Mouse (Mus musculus) liver, embryonic 16.5 days (tissue): ENCODE measurements around the gene Hnrnph2. TPM values are rescaled to one million over a fixed set of nuclear protein-coding genes. Genes with fewer than 3 reads are reported as not detected.

Source experiments
- ATAC-seq: fragments of 200-750 bp; cut with Nextera tagmentation; 2 replicates; pipeline ENCODE4 v1.8.0; 2017; ENCODE audit warnings: low read depth, mild to moderate bottlenecking, moderate number of reproducible peaks, moderate library complexity
- H3K27ac ChIP-seq: fragments of 300-500 bp; sonication (generic); 2 replicates; pipeline ENCODE4 v1.5.1; 2014; ENCODE audit warnings: mild to moderate bottlenecking, low read length
- H3K27me3 ChIP-seq: fragments of 300-500 bp; sonication (generic); 2 replicates; pipeline ENCODE4 v1.6.1; 2014; ENCODE audit warnings: low read depth, low read length, mixed read lengths; ENCODE audit not compliant: control insufficient read depth, insufficient read depth
- H3K36me3 ChIP-seq: fragments of 300-500 bp; sonication (generic); 2 replicates; pipeline ENCODE4 v1.6.1; 2014; ENCODE audit warnings: mild to moderate bottlenecking; ENCODE audit not compliant: control insufficient read depth, insufficient read depth
- H3K4me1 ChIP-seq: fragments of 300-500 bp; sonication (generic); 2 replicates; pipeline ENCODE4 v1.6.1; 2014; ENCODE audit warnings: low read depth, low read length, mixed read lengths; ENCODE audit not compliant: control insufficient read depth
- H3K4me2 ChIP-seq: fragments of 300-500 bp; sonication (generic); 2 replicates; pipeline ENCODE4 v1.6.1; 2014; ENCODE audit warnings: low read depth, low read length, mixed read lengths
- H3K4me3 ChIP-seq: fragments of 300-500 bp; sonication (generic); 2 replicates; pipeline ENCODE4 v1.5.1; 2014; ENCODE audit warnings: low read depth, mild to moderate bottlenecking, low read length
- H3K9ac ChIP-seq: fragments of 300-500 bp; sonication (generic); 2 replicates; pipeline ENCODE4 v1.6.1; 2014; ENCODE audit warnings: low read depth, low read length
- H3K9me3 ChIP-seq: fragments of 300-500 bp; sonication (generic); replicated peaks from 2 replicates; pipeline ENCODE4 v1.6.1; 2016; ENCODE audit warnings: low read length; ENCODE audit not compliant: control insufficient read depth
- WGBS: fragments of 180-500 bp; shearing (Covaris S2); extraction: QIAGEN DNeasy Blood & Tissue Kit; methylation state at CpG from one replicate; pipeline ENCODE4 v1.1.7; 2014; ENCODE audit not compliant: insufficient replicate concordance; 5-methylcytosine and 5-hydroxymethylcytosine counted together
- polyA plus RNA-seq: library from polyadenylated mRNA; unstranded; fragments of >200 nt; fragmentation: Nextera tagmentation; extraction: Ambion mirVana; gene quantifications from 2 replicates; pipeline ENCODE4 v1.2.1, GENCODE M21; 2015

Hnrnph2 gene
- 66.4 and 79.1 TPM in 2 replicates for polyA plus RNA-seq

DNA sequence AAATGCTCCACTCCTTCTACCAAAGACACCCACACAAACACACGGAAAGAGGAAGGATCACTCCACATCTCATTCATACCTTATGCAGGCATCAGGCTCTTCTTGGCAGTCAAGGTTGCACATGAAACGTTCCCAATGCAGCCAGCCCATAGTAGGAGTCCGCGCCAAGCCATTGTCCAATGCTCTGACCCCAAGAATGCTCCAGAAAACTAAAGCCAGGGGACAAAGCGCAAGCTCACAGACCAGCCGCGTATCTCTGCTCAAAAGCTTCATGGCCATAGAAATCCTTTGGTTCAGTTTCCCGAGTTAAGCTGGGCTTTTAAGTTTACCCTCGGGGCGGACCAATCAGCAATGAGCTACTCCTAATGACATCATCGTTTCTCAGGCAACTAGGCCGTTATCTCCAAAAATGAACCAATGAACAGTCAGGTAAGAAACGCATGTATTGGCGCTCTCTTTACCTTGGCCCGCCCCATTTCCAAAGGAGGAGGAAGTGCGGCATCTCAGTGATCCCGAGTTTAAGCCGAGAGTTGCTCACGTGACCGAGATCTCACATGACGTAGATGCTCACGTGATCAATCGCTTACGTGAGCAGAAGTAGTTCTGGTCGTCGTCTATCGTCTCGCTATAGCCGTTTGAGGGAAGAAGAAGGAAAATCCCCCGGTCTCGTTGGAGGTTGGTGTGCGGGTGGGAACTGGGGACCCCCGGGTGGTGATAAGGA lies at the start of gene Hnrnph2, which contains the start of gene Gla:
Gene Hnrnph2, plus strand, starts transcription at position 521 of the 721 bp plus-strand sequence.
Gene Gla, minus strand, starts transcription at position 467 of the 721 bp plus-strand sequence.
- Histone ChIP-seq H3K36me3 (no peaks in the 10 kb centered on the region), H3K9me3 (no peaks in the 10 kb centered on the region), H3K27ac (peak within 1 kb of the TSS; percentile 90), H3K27me3 (no peaks in the 10 kb centered on the region), H3K4me2 (peak within 1 kb of the TSS; percentile 83), H3K4me1 (peaks cover 2% of the 10 kb centered on the region; the same call in 1 of the 2 replicates), H3K9ac (peak within 1 kb of the TSS; percentile 76), H3K4me3 (peak within 1 kb of the TSS; percentile 74)
- peak; percentile 99 for ATAC-seq
- WGBS: 20% methylated on average over 32 of the region's 33 CpGs

DNA sequence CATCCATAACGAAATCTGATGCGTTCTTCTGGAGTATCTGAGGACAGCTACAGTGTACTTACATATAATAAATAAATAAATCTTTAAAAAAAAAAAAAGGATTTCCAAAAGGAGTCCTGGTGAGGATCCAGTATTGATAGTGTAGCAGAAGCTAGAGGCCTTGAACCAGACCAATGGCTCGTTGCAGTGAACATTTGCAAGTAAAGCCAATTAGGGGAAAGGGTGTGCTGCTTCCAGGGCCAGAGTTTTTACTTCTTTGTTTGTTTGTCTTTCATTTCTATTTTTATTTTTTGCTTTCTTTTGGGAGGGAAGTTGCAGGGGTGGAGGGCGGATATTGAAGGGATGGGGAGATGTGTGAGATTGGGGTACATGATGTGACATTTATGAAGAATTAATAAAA lies 47.7 kb upstream of the Hnrnph2 start:
- 76% methylated on average over 4 of the region's 4 CpGs for WGBS
- ATAC-seq: no peak
- no peaks in the 10 kb centered on the region for H3K4me1 ChIP-seq
- H3K27ac ChIP-seq: no peak overlapping the region
- H3K4me3 ChIP-seq: no peak overlapping the region
- H3K9me3 ChIP-seq: no peaks in the 10 kb centered on the region
- no peak overlapping the region for H3K9ac ChIP-seq
- no peaks in the 10 kb centered on the region for H3K27me3 ChIP-seq
- no peak overlapping the region for H3K4me2 ChIP-seq
- H3K36me3 ChIP-seq: no peaks in the 10 kb centered on the region

DNA sequence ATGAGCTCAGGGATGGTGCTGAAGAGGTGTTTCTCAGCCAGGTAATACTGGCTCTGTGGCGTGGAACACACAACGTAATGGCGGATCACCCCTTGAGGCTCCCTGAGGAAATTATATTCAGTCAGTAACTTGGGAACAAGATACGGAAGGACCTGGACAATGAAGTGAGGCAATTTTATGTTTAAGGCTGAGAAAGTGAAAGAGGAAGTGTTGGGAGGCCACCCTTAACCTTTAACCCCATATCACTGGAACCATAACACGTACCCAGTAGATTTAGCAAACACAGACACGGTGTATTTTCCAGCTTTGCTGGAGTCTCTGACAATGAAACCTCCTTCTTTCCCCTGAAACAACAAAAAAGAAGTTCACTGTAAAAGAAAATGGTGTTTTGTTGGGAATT lies 46.6 kb upstream of the Hnrnph2 start:
- Histone ChIP-seq H3K27ac (no peak overlapping the region), H3K36me3 (no peaks in the 10 kb centered on the region), H3K4me1 (no peaks in the 10 kb centered on the region), H3K4me2 (no peak overlapping the region), H3K4me3 (no peak overlapping the region), H3K9ac (no peak overlapping the region), H3K9me3 (no peaks in the 10 kb centered on the region), H3K27me3 (no peaks in the 10 kb centered on the region)
- no peak for ATAC-seq
- WGBS: 58% methylated on average over 6 of the region's 6 CpGs

DNA sequence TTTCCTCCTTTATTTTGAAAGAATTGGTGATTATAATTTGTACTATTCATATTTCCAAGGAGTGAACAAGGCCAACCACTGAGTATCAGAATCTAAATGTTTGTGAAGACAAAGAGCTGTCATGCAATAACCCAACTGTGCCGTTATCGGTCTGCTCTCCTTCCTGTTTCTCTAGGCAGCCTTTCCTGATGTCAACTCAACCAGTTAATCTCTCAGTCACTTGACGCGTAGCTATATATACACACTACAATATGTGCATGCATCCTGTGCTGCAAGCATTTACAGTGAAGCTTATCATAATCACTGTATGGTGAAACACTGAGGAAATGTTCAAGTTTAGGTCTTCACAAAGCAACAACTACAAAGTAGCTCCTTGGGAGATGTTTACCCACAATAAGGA lies 36.7 kb upstream of the Hnrnph2 start:
- Histone ChIP-seq H3K9ac (no peak overlapping the region), H3K27me3 (no peaks in the 10 kb centered on the region), H3K4me1 (no peaks in the 10 kb centered on the region), H3K4me3 (no peak overlapping the region), H3K36me3 (no peaks in the 10 kb centered on the region), H3K4me2 (no peak overlapping the region), H3K9me3 (no peaks in the 10 kb centered on the region), H3K27ac (no peak overlapping the region)
- WGBS: 34% methylated on average over 4 of the region's 4 CpGs
- 0 out of 2 replicates have a peak, but pooled peaks have one; percentile 13 for ATAC-seq

DNA sequence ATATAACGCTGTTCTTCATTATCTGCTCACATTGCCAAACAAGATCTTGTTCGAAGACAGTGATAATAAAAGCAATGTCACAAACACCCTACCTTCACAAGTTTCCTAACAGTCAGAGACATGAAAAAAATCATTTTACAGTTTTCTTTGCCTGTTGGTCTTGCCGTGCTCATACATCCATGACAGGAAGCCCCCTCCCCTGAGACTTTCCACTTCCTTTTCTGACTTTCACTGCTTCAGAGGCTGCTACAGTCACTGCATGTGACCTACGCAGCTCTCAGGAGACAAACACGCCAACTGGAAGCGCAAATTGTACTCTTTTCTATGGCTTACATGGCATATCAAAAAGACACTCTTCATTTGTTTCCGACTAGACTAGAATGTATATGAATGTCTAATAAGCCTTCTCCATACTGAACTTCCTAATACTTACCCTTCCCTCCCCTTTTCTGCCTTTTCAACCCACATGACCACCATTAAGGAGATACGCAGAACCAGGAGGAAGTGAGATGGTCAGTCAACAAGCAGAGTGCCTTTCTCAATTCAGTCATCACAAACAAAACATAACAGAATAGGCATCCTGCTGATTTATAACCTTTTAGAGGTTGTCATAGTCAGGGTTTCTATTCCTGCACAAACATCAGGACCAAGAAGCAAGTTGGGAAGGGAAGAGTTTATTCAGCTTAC lies 34.3 kb upstream of the Hnrnph2 start:
- no peaks in the 10 kb centered on the region for H3K4me1 ChIP-seq
- H3K36me3 ChIP-seq: no peaks in the 10 kb centered on the region
- no peak overlapping the region for H3K9ac ChIP-seq
- H3K4me2 ChIP-seq: no peak overlapping the region
- no peak for ATAC-seq
- 55% methylated on average over 8 of the region's 8 CpGs for WGBS
- H3K4me3 ChIP-seq: no peak overlapping the region
- H3K9me3 ChIP-seq: no peaks in the 10 kb centered on the region
- no peaks in the 10 kb centered on the region for H3K27me3 ChIP-seq
- no peak overlapping the region for H3K27ac ChIP-seq

DNA sequence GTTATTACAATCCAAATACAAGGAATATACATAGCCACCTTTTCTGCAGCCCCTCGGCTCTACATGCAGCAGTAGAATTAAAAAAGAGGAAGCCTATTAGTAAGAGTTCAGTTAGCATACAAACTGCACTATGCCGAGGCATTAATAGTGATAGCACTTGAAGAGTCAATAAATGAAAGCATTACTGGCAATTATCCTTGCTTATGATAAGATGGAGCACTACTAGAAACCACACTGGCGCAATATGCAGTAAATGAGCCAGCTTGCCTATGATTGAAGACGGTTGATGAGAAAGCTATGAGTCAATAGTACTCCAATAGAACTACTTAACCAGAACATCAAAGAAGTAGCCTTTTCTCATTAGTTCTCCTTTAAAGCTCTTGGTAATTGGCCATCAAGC lies 23.1 kb upstream of the Hnrnph2 start:
- Histone ChIP-seq H3K4me2 (no peak overlapping the region), H3K9ac (no peak overlapping the region), H3K4me3 (no peak overlapping the region), H3K27ac (no peak overlapping the region), H3K27me3 (no peaks in the 10 kb centered on the region), H3K36me3 (no peaks in the 10 kb centered on the region), H3K4me1 (peaks cover 2% of the 10 kb centered on the region), H3K9me3 (no peaks in the 10 kb centered on the region)
- ATAC-seq: no peak
- 52% methylated on average over 4 of the region's 4 CpGs for WGBS

DNA sequence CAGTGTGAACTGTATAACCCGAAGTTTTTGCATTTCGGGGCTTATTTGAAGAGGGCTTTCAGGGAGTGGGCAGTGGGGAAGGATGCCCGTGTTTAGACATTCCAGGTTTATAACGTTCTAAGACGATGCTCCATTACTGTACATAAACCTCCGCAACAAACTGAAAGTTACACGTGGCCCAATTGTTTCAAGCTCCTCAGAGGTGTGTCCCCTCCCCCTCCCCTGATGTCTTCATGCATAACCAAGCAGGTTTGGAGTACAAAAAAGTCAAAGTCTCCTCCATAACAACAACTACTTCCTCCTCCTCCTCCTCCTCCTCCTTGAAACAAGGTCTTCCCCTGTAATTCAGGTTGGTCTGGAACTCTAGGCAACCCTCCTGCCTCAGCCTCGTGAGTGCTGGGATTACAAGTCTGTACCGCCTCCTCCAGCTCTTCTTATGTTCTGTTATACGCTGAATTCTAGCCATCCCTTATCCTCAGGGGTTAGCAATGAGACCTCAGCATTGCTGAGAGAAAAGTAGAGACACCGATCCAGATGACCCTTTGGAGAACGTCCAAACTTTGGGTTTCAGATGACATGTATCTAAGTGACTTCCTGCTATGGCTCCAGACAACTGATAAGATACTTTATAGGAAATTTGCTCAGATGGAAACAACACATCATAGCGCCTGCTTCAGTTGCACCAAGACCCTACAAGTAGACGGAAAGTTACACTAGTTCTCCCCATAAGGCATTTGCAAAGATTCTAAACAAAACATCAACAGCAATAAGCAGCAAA lies 20.3 kb upstream of the Hnrnph2 start:
- Histone ChIP-seq H3K4me1 (peaks cover 9% of the 10 kb centered on the region), H3K4me3 (no peak overlapping the region), H3K9ac (no peak overlapping the region), H3K27me3 (no peaks in the 10 kb centered on the region), H3K36me3 (no peaks in the 10 kb centered on the region), H3K27ac (no peak overlapping the region), H3K9me3 (no peaks in the 10 kb centered on the region), H3K4me2 (peak overlapping the region; percentile 60)
- no peak for ATAC-seq
- 57% methylated on average over 14 of the region's 14 CpGs for WGBS

DNA sequence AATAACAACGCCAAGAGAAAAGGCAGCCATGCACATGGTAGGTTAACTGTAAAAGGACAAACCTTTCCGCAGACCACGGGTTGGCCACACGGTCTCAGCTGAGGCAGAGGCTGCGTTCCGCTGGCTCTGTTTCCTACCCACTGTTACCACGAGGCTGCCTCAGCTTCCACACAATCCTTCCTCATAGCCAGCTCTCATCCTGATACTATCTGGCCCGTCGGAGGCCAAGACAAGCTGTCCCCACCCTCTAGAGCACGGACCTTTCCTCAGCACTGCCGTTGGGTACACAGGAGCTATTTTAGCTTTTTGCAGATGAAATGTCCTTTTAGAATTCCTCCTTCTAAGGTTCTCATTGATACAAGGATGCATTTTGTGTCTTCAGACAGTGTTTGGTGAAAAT lies 18.7 kb upstream of the Hnrnph2 start:
- Histone ChIP-seq H3K4me2 (peak overlapping the region; percentile 60), H3K27me3 (no peaks in the 10 kb centered on the region), H3K4me3 (peak overlapping the region; percentile 48), H3K4me1 (peaks cover 9% of the 10 kb centered on the region), H3K9ac (peak overlapping the region; percentile 24; the same call in 1 of the 2 replicates), H3K9me3 (no peaks in the 10 kb centered on the region), H3K36me3 (no peaks in the 10 kb centered on the region), H3K27ac (no peak overlapping the region)
- peak; percentile 40; the same call in 1 of the 2 replicates for ATAC-seq
- WGBS: 41% methylated on average over 11 of the region's 11 CpGs
